Comparison of ENCODE assay signal across 8 mouse cellular contexts in the genomic region with DNA sequence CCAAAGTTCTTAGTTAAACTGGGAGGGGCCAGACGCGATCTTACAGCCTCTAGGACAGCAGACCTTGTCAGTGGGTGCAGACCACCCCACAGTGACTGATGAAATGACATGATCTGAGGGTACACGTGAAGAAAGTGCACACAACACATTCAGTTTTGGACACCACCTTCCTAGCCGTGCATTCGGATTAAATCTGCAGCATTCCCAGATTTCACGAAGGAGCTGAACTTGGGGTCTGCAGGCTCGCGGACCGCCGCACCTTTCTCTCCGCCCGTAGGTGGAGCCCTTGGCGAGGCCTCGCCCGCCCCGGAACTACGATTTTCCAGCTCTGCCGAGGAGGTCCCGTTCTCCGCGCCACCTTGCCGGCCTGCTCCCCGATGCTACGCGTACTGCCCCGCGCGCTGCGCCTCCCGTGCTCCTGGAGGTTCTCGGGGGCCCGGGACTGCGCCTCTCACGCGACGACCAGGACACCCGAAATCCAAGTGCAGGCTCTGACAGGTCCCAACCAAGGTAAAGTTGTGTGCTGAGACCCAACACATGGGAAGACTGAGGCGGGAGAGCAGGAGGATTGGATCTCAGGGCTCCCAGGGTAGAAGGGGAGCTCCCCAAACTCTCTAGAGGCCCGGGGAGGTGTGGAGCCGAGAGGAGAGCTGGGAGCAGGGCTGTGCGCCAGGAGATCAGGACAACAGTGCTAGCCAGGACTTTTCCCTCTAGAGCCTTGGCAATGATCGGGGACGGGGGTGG. TPM values are rescaled to one million over a fixed set of nuclear protein-coding genes. Genes with fewer than 3 reads are reported as not detected.
A peak's percentile ranks its signal among the peaks of the same experiment; 100 is the strongest.
DNase-seq lines count a peak whose midpoint lies in the region; ATAC-seq and TF ChIP-seq lines count a peak whose summit lies in the region.

A gene (plus strand): TSS at position 286 of the 744 bp plus-strand sequence.

- DNase-seq in 3T3-L1 (ENCODE audit: low read depth, low spot score) = peak; percentile 24
- DNase-seq in adrenal gland, adult 2 months = peak; percentile 66
- DNase-seq in embryo, embryonic 9.5 days (ENCODE audit: extremely low spot score) = peak; percentile 75
- peak; percentile 49 to 57 for DNase-seq in heart, adult 2 months
- peak; percentile 77 for DNase-seq in kidney, adult 2 months
- DNase-seq in liver, embryonic 14.5 days (ENCODE audit: low read depth in 3 of 3, low spot score in 3 of 3) = no peak
- DNase-seq in urinary bladder, postnatal 14 days (ENCODE audit: low spot score) = peak; percentile 43

- peak within 1 kb of the TSS; percentile 85 for H3K9ac ChIP-seq in heart, adult 2 months (ENCODE audit: low read depth, low read length)
- peak within 1 kb of the TSS; percentile 38 for H3K9ac ChIP-seq in liver, embryonic 14.5 days (replicated peaks)
- H3K9ac ChIP-seq in neural tube, embryonic 14.5 days (replicated peaks; ENCODE audit: low read depth, low read length) = peak within 1 kb of the TSS; percentile 54

- intact Hi-C loops in heart, adult 2 months (cut with DNase I) = no loop called here

- no peaks in the 10 kb centered on the region; the same call in 1 of the 2 replicates for H3K27me3 ChIP-seq in heart, adult 2 months (ENCODE audit: control insufficient read depth, insufficient read depth, low read length)
- no peaks in the 10 kb centered on the region for H3K27me3 ChIP-seq in kidney, adult 2 months (replicated peaks; ENCODE audit: control insufficient read depth, insufficient read depth, low read length)
- peaks cover 8% of the 10 kb centered on the region for H3K27me3 ChIP-seq in liver, embryonic 14.5 days (ENCODE audit: control insufficient read depth, insufficient read depth, low read length)
- H3K27me3 ChIP-seq in neural tube, embryonic 14.5 days (ENCODE audit: control insufficient read depth, insufficient read depth, low read length) = no peaks in the 10 kb centered on the region

- TF ChIP-seq POLR2A in heart, adult 2 months (IDR thresholded peaks at IDR 0.05; ENCODE audit: insufficient read depth, low read depth, low read length) = no peak
- no peak for TF ChIP-seq POLR2A in kidney, adult 2 months (IDR thresholded peaks at IDR 0.05; ENCODE audit: low read depth, low read length)

- no peak for ATAC-seq in liver, embryonic 14.5 days (ENCODE audit: insufficient read depth)
- ATAC-seq in neural tube, embryonic 14.5 days (ENCODE audit: low read depth) = peak; percentile 56; the same call in 1 of the 2 replicates

- no peaks in the 10 kb centered on the region for H3K9me3 ChIP-seq in liver, embryonic 14.5 days (ENCODE audit: control insufficient read depth, low read length)
- no peaks in the 10 kb centered on the region for H3K9me3 ChIP-seq in neural tube, embryonic 14.5 days (ENCODE audit: control insufficient read depth, low read length)

- WGBS in heart, adult 2 months = 1% methylated on average over 43 of the region's 43 CpGs
- 2% methylated on average over 43 of the region's 43 CpGs for WGBS in kidney, adult 2 months
- 2% methylated on average over 43 of the region's 43 CpGs for WGBS in liver, embryonic 14.5 days (ENCODE audit: insufficient replicate concordance)
- whole genome bisulfite sequencing in neural tube, embryonic 14.5 days = 1% methylated on average over 43 of the region's 43 CpGs

- no peaks in the 10 kb centered on the region for H3K79me2 ChIP-seq in heart, adult 2 months (replicated peaks; ENCODE audit: control insufficient read depth, insufficient read depth, low read length)

- peak within 1 kb of the TSS; percentile 64 for H3K4me3 ChIP-seq in heart, adult 2 months
- peak within 1 kb of the TSS; percentile 59 for H3K4me3 ChIP-seq in kidney, adult 2 months (ENCODE audit: insufficient read depth, low read depth, low read length)
- peak within 1 kb of the TSS; percentile 48 to 55 for H3K4me3 ChIP-seq in liver, embryonic 14.5 days (ENCODE audit: insufficient read depth in 1 of 2, low read depth in 2 of 2, low read length in 2 of 2)
- peak within 1 kb of the TSS; percentile 49 for H3K4me3 ChIP-seq in neural tube, embryonic 14.5 days (ENCODE audit: low read depth, low read length)

- no peaks in the 10 kb centered on the region for H3K4me1 ChIP-seq in heart, adult 2 months (ENCODE audit: control insufficient read depth, insufficient read depth, low read length)
- no peaks in the 10 kb centered on the region for H3K4me1 ChIP-seq in kidney, adult 2 months (ENCODE audit: control insufficient read depth, insufficient read depth, low read length)
- H3K4me1 ChIP-seq in liver, embryonic 14.5 days (replicated peaks; ENCODE audit: control insufficient read depth in 2 of 2, insufficient read depth in 2 of 2, low read length in 1 of 2) = no peaks in the 10 kb centered on the region
- no peaks in the 10 kb centered on the region for H3K4me1 ChIP-seq in neural tube, embryonic 14.5 days (ENCODE audit: control insufficient read depth, insufficient read depth, low read length)

- TF ChIP-seq CTCF in heart, adult 2 months (IDR thresholded peaks at IDR 0.05) = peak; percentile 61
- peak; percentile 36; the same call in 1 of the 2 replicates for TF ChIP-seq CTCF in kidney, adult 2 months (conservative IDR thresholded peaks at IDR 0.05; ENCODE audit: insufficient read depth, insufficient read length, low read depth, low read length)
- peak; percentile 41; the same call in 1 of the 2 replicates for TF ChIP-seq CTCF in liver, embryonic 14.5 days (IDR thresholded peaks at IDR 0.05; ENCODE audit: low read depth)

- no peaks in the 10 kb centered on the region for H3K36me3 ChIP-seq in heart, adult 2 months (ENCODE audit: control insufficient read depth, insufficient read depth, low read length)
- H3K36me3 ChIP-seq in kidney, adult 2 months (ENCODE audit: control insufficient read depth, insufficient read depth, low read length) = no peaks in the 10 kb centered on the region
- no peaks in the 10 kb centered on the region for H3K36me3 ChIP-seq in liver, embryonic 14.5 days (replicated peaks; ENCODE audit: control insufficient read depth, insufficient read depth, low read depth)
- H3K36me3 ChIP-seq in neural tube, embryonic 14.5 days (ENCODE audit: control insufficient read depth, insufficient read depth, low read length) = no peaks in the 10 kb centered on the region

- TF ChIP-seq EP300 in heart, adult 2 months (IDR thresholded peaks at IDR 0.05; ENCODE audit: insufficient read depth, low read depth, low read length) = no peak
- no peak for TF ChIP-seq EP300 in liver, embryonic 14.5 days (IDR thresholded peaks at IDR 0.05; ENCODE audit: low read depth)

- H3K27ac ChIP-seq in heart, adult 2 months = peak within 1 kb of the TSS; percentile 76
- H3K27ac ChIP-seq in kidney, adult 2 months (ENCODE audit: insufficient read depth, low read depth, low read length) = peak within 1 kb of the TSS; percentile 82
- no peak within 1 kb of the TSS for H3K27ac ChIP-seq in liver, embryonic 14.5 days
- no peak within 1 kb of the TSS for H3K27ac ChIP-seq in neural tube, embryonic 14.5 days (ENCODE audit: low read depth, low read length)

- H3K4me2 ChIP-seq in liver, embryonic 14.5 days (ENCODE audit: low read depth) = peak within 1 kb of the TSS; percentile 68
- peak within 1 kb of the TSS; percentile 96 for H3K4me2 ChIP-seq in neural tube, embryonic 14.5 days (ENCODE audit: low read depth, low read length)

RNA-seq across cellular contexts. Expression of the gene that starts here (rescaled TPM):
- 10 to 100 TPM; 23.0 to 26.4 TPM for total RNA-seq in adrenal gland, adult 2 months (2021)
- 82.2 and 91.8 TPM in 2 replicates for polyA plus RNA-seq in adrenal gland, adult 2 months (2012; rRNA removed)
- 10 to 100 TPM; 27.7 to 34.4 TPM for total RNA-seq in heart, adult 2 months (2021)
- 64.0 and 77.8 TPM in 2 replicates for polyA plus RNA-seq in heart, adult 2 months (2012; rRNA removed)
- polyA plus RNA-seq in kidney, adult 2 months (2012; rRNA removed) = 220 and 261 TPM in 2 replicates
- polyA plus RNA-seq in liver, embryonic 14.5 days (2012; rRNA removed) = 10.1 and 11.1 TPM in 2 replicates
- 12.7 and 13.5 TPM in 2 replicates for polyA plus RNA-seq in liver, embryonic 14.5 days (2014; fragmentation: Nextera tagmentation; extraction: Ambion mirVana)
- 7.5 and 7.9 TPM in 2 replicates for polyA plus RNA-seq in neural tube, embryonic 14.5 days (2014; fragmentation: Nextera tagmentation; extraction: Ambion mirVana)

Comparison
In these comparisons a context has a peak if more than half of its experiments do, and no peak if none do; other contexts are left out.
1. DNase-seq: peak in 3T3-L1 (single experiment), adrenal gland, adult 2 months (single experiment), embryo, embryonic 9.5 days (single experiment), heart, adult 2 months (2 of 2), kidney, adult 2 months (single experiment) and urinary bladder, postnatal 14 days (single experiment); none in liver, embryonic 14.5 days (0 of 3).
2. H3K27ac ChIP-seq: peak in heart, adult 2 months (single experiment) and kidney, adult 2 months (single experiment); none in liver, embryonic 14.5 days (single experiment) and neural tube, embryonic 14.5 days (single experiment).
3. Peak in every context shown above with its lines, with median percentiles within 50 percentile points of each other: H3K4me3 ChIP-seq, H3K9ac ChIP-seq and CTCF ChIP-seq.